22 mouse cellular contexts compared by ENCODE assay signal in the genomic region with DNA sequence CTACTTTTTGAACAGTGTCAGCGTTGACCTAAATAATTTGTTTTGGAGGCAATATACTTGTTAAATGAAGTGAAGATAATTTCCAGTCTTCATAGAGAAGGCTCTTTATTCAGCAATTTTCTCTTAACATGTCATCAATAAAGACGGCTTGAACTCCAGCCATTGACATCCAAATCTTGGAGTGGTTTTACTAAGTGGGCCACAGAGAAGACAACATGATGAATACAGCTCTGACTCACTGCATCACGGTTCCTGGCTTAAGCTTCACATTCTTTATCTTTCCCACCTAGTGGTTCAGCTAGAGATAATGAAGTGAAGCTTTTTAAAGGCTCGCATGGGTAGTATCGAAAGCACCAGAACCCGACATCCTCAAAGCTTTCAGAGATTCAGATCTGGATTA.
DNase-seq lines count a peak whose midpoint lies in the region; ATAC-seq and TF ChIP-seq lines count a peak whose summit lies in the region.
"Had no signal": no experiment of that assay in that cellular context is flagged by ENCODE, and none has a peak within 500 bp of the region (broad histone marks: within the 10 kb centered on the region; RNA-seq: fewer than 3 reads in every experiment).

No protein-coding gene starts in this region.

- 25% methylated on average over 6 of the region's 6 CpGs for WGBS in forebrain, embryonic 14.5 days
- WGBS in forebrain, postnatal 0 days, result 30% methylated on average over 6 of the region's 6 CpGs
- WGBS in midbrain, embryonic 14.5 days, result 79% methylated on average over 6 of the region's 6 CpGs

- no peaks in the 10 kb centered on the region for H3K27me3 ChIP-seq in forebrain, embryonic 14.5 days (replicated peaks; ENCODE audit: control insufficient read depth, insufficient read depth, low read length)
- no peaks in the 10 kb centered on the region for H3K27me3 ChIP-seq in forebrain, postnatal 0 days (ENCODE audit: insufficient read depth, low read length)
- H3K27me3 ChIP-seq in midbrain, embryonic 14.5 days (ENCODE audit: control insufficient read depth, insufficient read depth, low read length), result no peaks in the 10 kb centered on the region
- H3K27me3 ChIP-seq: embryonic facial prominence, embryonic 12.5 days; heart, embryonic 12.5 days had no signal

- no peak for TF ChIP-seq POLR2A in embryonic fibroblast, embryonic 13.5 days (IDR thresholded peaks at IDR 0.05; ENCODE audit: low read depth, low read length)

- no peaks in the 10 kb centered on the region for H3K36me3 ChIP-seq in forebrain, embryonic 14.5 days (ENCODE audit: control insufficient read depth, insufficient read depth, low read length)
- H3K36me3 ChIP-seq in forebrain, postnatal 0 days (ENCODE audit: insufficient read depth), result no peaks in the 10 kb centered on the region
- no peaks in the 10 kb centered on the region for H3K36me3 ChIP-seq in midbrain, embryonic 14.5 days (ENCODE audit: control insufficient read depth, insufficient read depth, low read length)
- H3K36me3 ChIP-seq: embryonic facial prominence, embryonic 12.5 days; heart, embryonic 12.5 days; hindbrain, embryonic 10.5 days had no signal

- 0 out of 2 replicates have a peak, but pooled peaks have one; percentile 19 for ATAC-seq in forebrain, embryonic 14.5 days
- no peak; the same call in 1 of the 2 replicates for ATAC-seq in forebrain, postnatal 0 days
- ATAC-seq in midbrain, embryonic 14.5 days (ENCODE audit: low FRiP score, low TSS enrichment), result no peak
- ATAC-seq: intestine, embryonic 16.5 days had no signal

- H3K4me1 ChIP-seq in forebrain, embryonic 14.5 days (ENCODE audit: control insufficient read depth, insufficient read depth, low read length), result peaks cover 16% of the 10 kb centered on the region
- peaks cover 5% of the 10 kb centered on the region; the same call in 1 of the 2 replicates for H3K4me1 ChIP-seq in forebrain, postnatal 0 days (ENCODE audit: insufficient read depth)
- no peaks in the 10 kb centered on the region for H3K4me1 ChIP-seq in embryonic fibroblast, embryonic 13.5 days (ENCODE audit: control insufficient read depth, insufficient read depth, low read length)
- H3K4me1 ChIP-seq in midbrain, embryonic 14.5 days (ENCODE audit: control insufficient read depth, insufficient read depth, low read length), result no peaks in the 10 kb centered on the region
- H3K4me1 ChIP-seq: embryonic facial prominence, embryonic 12.5 days; heart, embryonic 12.5 days; hindbrain, embryonic 10.5 days had no signal

- no peak overlapping the region for H3K9ac ChIP-seq in forebrain, embryonic 14.5 days (ENCODE audit: low read length)
- no peak overlapping the region for H3K9ac ChIP-seq in forebrain, postnatal 0 days
- no peak overlapping the region for H3K9ac ChIP-seq in midbrain, embryonic 14.5 days (replicated peaks; ENCODE audit: low read length)
- H3K9ac ChIP-seq: embryonic facial prominence, embryonic 12.5 days; heart, embryonic 12.5 days; hindbrain, embryonic 14.5 days had no signal

- H3K4me2 ChIP-seq in forebrain, embryonic 14.5 days (ENCODE audit: low read length), result no peak overlapping the region
- no peak overlapping the region for H3K4me2 ChIP-seq in forebrain, postnatal 0 days (ENCODE audit: low read depth)
- H3K4me2 ChIP-seq in midbrain, embryonic 14.5 days (ENCODE audit: low read length), result no peak overlapping the region
- H3K4me2 ChIP-seq: embryonic facial prominence, embryonic 12.5 days; heart, embryonic 12.5 days; hindbrain, embryonic 14.5 days had no signal

- H3K4me3 ChIP-seq in forebrain, embryonic 14.5 days (ENCODE audit: low read depth, low read length), result no peak overlapping the region
- no peak overlapping the region for H3K4me3 ChIP-seq in forebrain, postnatal 0 days (ENCODE audit: low read depth, low read length)
- H3K4me3 ChIP-seq in layer of hippocampus, adult 2 months, result no peak overlapping the region
- H3K4me3 ChIP-seq in embryonic fibroblast, embryonic 13.5 days (ENCODE audit: insufficient read depth, low read length), result no peak overlapping the region
- H3K4me3 ChIP-seq in midbrain, embryonic 14.5 days (replicated peaks; ENCODE audit: low read depth, low read length), result no peak overlapping the region
- H3K4me3 ChIP-seq: embryonic facial prominence, embryonic 12.5 days; gastrocnemius, adult 2 months; heart, adult 2 months; heart, embryonic 12.5 days; hindbrain, embryonic 10.5 days had no signal

- peak; percentile 51 for DNase-seq in forebrain, embryonic 14.5 days (ENCODE audit: low spot score)
- DNase-seq in forebrain, postnatal 0 days, result no peak
- no peak for DNase-seq in layer of hippocampus, adult 2 months (ENCODE audit: low spot score in 2 of 2)
- DNase-seq in layer of hippocampus, adult 8-10 months (ENCODE audit: low spot score in 2 of 2), result no peak
- DNase-seq in Muller cell, postnatal 12 days (ENCODE audit: inconsistent ontology term), result peak; percentile 83
- no peak for DNase-seq in midbrain, embryonic 14.5 days
- DNase-seq in gastrocnemius, postnatal 10 days, result no peak
- DNase-seq: adrenal gland, adult 8-10 months; adrenal gland, postnatal 36 days; cerebellum, adult 11-12 months; cerebellum, adult 9-10 months; cerebellum, postnatal 25 days; gastrocnemius, adult 2 months; gastrocnemius, postnatal 36 days; heart, adult 2 months; kidney, adult 8-10 months had no signal

- TF ChIP-seq CTCF in forebrain, postnatal 0 days (IDR thresholded peaks at IDR 0.05; ENCODE audit: low read depth), result no peak
- TF ChIP-seq CTCF in layer of hippocampus, adult 2 months (conservative IDR thresholded peaks at IDR 0.05), result no peak
- TF ChIP-seq CTCF in embryonic fibroblast, embryonic 13.5 days (IDR thresholded peaks at IDR 0.05; ENCODE audit: borderline replicate concordance, insufficient read depth, low read length), result no peak

- no peaks in the 10 kb centered on the region for H3K9me3 ChIP-seq in forebrain, embryonic 14.5 days (replicated peaks; ENCODE audit: control insufficient read depth, low read length)
- no peaks in the 10 kb centered on the region for H3K9me3 ChIP-seq in forebrain, postnatal 0 days (ENCODE audit: low read length)
- no peaks in the 10 kb centered on the region for H3K9me3 ChIP-seq in midbrain, embryonic 14.5 days (ENCODE audit: control insufficient read depth, low read length)
- H3K9me3 ChIP-seq: embryonic facial prominence, embryonic 12.5 days; heart, embryonic 12.5 days; hindbrain, embryonic 10.5 days had no signal

- H3K27ac ChIP-seq in forebrain, embryonic 14.5 days (ENCODE audit: low read depth, low read length), result peak overlapping the region; percentile 35; the same call in 1 of the 2 replicates
- H3K27ac ChIP-seq in forebrain, postnatal 0 days (ENCODE audit: low read depth, low read length), result no peak overlapping the region
- peak overlapping the region; percentile 50; the same call in 1 of the 2 replicates for H3K27ac ChIP-seq in layer of hippocampus, adult 2 months
- H3K27ac ChIP-seq in embryonic fibroblast, embryonic 13.5 days (ENCODE audit: insufficient read depth, low read length), result peak overlapping the region; percentile 60
- no peak overlapping the region for H3K27ac ChIP-seq in midbrain, embryonic 14.5 days (replicated peaks; ENCODE audit: low read depth, low read length)
- H3K27ac ChIP-seq: embryonic facial prominence, embryonic 12.5 days; gastrocnemius, adult 2 months; heart, adult 2 months; hindbrain, embryonic 10.5 days; hindbrain, embryonic 14.5 days had no signal

Comparison
In these comparisons a context has a peak if more than half of its experiments do, and no peak if none do; other contexts are left out.
1. DNase-seq: peak in forebrain, embryonic 14.5 days (single experiment) and Muller cell, postnatal 12 days (single experiment); none in forebrain, postnatal 0 days (single experiment), layer of hippocampus, adult 2 months (0 of 2), layer of hippocampus, adult 8-10 months (0 of 2), midbrain, embryonic 14.5 days (single experiment) and gastrocnemius, postnatal 10 days (single experiment).
2. H3K27ac ChIP-seq: peak in forebrain, embryonic 14.5 days (single experiment), layer of hippocampus, adult 2 months (single experiment) and embryonic fibroblast, embryonic 13.5 days (single experiment); none in forebrain, postnatal 0 days (single experiment) and midbrain, embryonic 14.5 days (single experiment).